Mouse (Mus musculus): ENCODE measurements around the gene Itpka. TPM values are rescaled to one million over a fixed set of nuclear protein-coding genes. Genes with fewer than 3 reads are reported as not detected.

Itpka gene
- 2.0 and 2.5 TPM in 2 replicates for polyA plus RNA-seq (2012; rRNA removed)

DNA sequence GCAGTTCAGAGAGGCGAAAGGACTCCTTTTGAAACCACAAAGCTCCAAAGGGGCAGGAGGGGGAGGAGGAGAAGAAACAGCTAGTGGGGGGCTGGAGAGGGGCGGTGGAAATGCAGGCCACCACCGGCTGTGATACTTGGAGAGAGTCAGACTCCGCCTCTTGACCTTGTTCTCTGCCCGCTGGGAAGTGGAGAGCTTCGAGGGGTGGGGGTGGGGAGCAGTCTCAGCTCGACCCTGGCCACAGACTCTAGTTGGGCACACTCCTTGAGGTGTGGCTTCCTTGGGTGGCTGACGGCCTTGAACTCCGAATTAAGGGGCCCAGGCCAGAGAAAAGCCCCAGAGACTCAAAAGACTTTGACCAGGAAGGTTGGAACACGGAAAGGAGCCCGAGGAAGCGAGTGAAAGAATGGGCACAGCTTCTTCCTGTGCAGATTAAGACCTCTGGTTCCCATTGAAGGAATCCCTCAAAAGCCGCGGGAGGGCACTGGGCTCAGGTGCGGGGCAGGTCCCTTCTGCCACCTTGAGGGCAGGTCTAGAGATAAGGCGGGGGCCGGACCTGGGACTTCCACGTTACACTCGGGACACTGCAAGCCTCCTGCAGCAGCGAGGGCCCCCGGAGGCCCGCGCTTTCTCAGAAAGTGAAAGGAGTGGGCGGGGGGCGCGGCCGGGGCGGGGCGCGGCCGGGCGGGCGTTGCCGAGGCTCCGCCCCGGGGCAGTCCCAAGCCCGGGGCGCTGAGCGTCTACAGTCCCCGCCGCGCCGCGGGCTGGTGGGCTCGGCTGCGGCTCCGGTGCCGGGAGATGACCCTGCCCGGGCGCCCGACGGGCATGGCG lies at the start of gene Itpka:
Itpka (plus strand) TSS at position 757 of the 831 bp plus-strand sequence.
- Histone ChIP-seq H3K27me3 (replicated peaks; ENCODE audit: control insufficient read depth, insufficient read depth, low read length) (no peaks in the 10 kb centered on the region), H3K36me3 (ENCODE audit: control insufficient read depth, insufficient read depth, low read length) (no peaks in the 10 kb centered on the region), H3K4me3 (ENCODE audit: insufficient read depth, low read depth, low read length) (peak within 1 kb of the TSS; percentile 76), H3K4me1 (ENCODE audit: control insufficient read depth, insufficient read depth, low read length) (no peaks in the 10 kb centered on the region), H3K27ac (ENCODE audit: insufficient read depth, low read depth, low read length) (no peak within 1 kb of the TSS)
- DNase-seq = peak; percentile 48
- TF ChIP-seq CTCF (conservative IDR thresholded peaks at IDR 0.05; ENCODE audit: insufficient read depth, insufficient read length, low read depth, low read length) (no peak), POLR2A (IDR thresholded peaks at IDR 0.05; ENCODE audit: low read depth, low read length) (no peak)
- 2% methylated on average over 53 of the region's 53 CpGs for WGBS

DNA sequence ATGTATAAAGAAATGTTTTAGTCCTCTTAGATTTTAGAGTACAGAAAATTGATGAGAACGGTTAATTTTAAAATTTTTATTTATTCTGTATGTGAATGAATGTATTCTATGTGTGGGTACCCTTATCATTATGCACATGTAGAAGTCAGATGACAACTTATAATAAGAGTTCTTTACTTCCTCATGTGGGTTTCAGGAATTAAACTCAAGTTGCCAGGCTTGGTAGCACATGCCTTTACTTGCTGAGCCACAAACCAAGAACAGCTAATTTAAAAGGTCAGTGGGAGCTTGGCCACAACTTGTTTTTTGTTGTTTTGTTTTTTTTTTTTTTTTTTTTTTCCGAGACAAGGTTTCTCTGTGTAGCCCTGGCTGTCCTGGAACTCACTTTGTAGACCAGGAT lies 47.3 kb upstream of the Itpka start:
- H3K27me3 ChIP-seq (replicated peaks; ENCODE audit: control insufficient read depth, insufficient read depth, low read length) = no peaks in the 10 kb centered on the region
- H3K36me3 ChIP-seq (ENCODE audit: control insufficient read depth, insufficient read depth, low read length) = 0 out of 2 replicates have a peak, but pooled peaks cover 1% of the 10 kb centered on the region
- no peak for DNase-seq
- no peak overlapping the region for H3K27ac ChIP-seq (ENCODE audit: insufficient read depth, low read depth, low read length)
- H3K4me3 ChIP-seq (ENCODE audit: insufficient read depth, low read depth, low read length) = no peak overlapping the region
- WGBS = 86% methylated on average over 2 of the region's 2 CpGs
- H3K4me1 ChIP-seq (ENCODE audit: control insufficient read depth, insufficient read depth, low read length) = no peaks in the 10 kb centered on the region
- TF ChIP-seq CTCF (conservative IDR thresholded peaks at IDR 0.05; ENCODE audit: insufficient read depth, insufficient read length, low read depth, low read length) (no peak), POLR2A (IDR thresholded peaks at IDR 0.05; ENCODE audit: low read depth, low read length) (no peak)

DNA sequence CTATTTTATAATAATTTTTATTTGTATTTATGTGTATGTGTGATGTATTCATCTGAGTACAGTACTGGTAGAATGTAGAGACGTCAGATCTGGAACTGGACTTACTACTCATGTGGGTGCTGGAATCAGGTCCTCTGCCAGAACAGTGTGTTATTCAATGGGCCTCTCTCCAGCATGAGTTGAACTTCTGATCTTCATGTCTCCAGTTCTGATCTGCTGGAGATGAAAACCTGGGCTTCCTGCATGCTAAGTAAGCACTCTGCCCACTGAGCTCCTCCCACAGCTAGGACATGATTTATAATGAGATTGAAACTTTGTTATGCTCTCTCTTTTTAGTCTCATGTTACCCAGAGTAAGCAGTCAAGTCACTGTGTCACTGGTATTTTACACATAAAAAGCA lies 46.0 kb upstream of the Itpka start:
- Histone ChIP-seq H3K36me3 (ENCODE audit: control insufficient read depth, insufficient read depth, low read length) (0 out of 2 replicates have a peak, but pooled peaks cover 1% of the 10 kb centered on the region), H3K4me3 (ENCODE audit: insufficient read depth, low read depth, low read length) (no peak overlapping the region), H3K27ac (ENCODE audit: insufficient read depth, low read depth, low read length) (no peak overlapping the region), H3K4me1 (ENCODE audit: control insufficient read depth, insufficient read depth, low read length) (no peaks in the 10 kb centered on the region), H3K27me3 (replicated peaks; ENCODE audit: control insufficient read depth, insufficient read depth, low read length) (no peaks in the 10 kb centered on the region)
- no peak for TF ChIP-seq POLR2A (IDR thresholded peaks at IDR 0.05; ENCODE audit: low read depth, low read length)
- no peak for TF ChIP-seq CTCF (conservative IDR thresholded peaks at IDR 0.05; ENCODE audit: insufficient read depth, insufficient read length, low read depth, low read length)
- peak; percentile 57 for DNase-seq
- WGBS = 38% methylated on average over 1 of the region's 1 CpGs

DNA sequence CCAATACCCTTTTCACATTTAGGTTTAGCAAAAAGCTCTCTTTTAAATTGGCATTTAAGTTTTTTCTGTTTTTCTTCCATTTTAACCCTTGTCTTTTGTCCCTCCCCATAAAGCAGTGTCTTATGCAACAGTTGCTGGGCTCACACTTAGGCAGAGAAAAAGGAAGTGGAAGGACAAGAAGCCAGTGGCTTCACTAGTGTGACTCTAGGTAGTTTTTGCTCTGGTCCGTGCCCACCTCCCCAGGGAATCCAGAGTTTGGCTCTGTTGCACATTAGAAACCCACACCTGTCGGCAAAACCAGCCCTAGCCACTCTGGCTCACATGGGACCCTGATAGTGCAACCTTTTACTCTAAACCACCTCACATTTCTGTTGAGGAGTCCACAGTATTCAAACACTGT lies 43.7 kb upstream of the Itpka start:
- WGBS = 88% methylated on average over 2 of the region's 2 CpGs
- TF ChIP-seq CTCF (conservative IDR thresholded peaks at IDR 0.05; ENCODE audit: insufficient read depth, insufficient read length, low read depth, low read length) (no peak), POLR2A (IDR thresholded peaks at IDR 0.05; ENCODE audit: low read depth, low read length) (no peak)
- no peak overlapping the region for H3K4me3 ChIP-seq (ENCODE audit: insufficient read depth, low read depth, low read length)
- H3K27me3 ChIP-seq (replicated peaks; ENCODE audit: control insufficient read depth, insufficient read depth, low read length) = no peaks in the 10 kb centered on the region
- H3K36me3 ChIP-seq (ENCODE audit: control insufficient read depth, insufficient read depth, low read length) = 0 out of 2 replicates have a peak, but pooled peaks cover 1% of the 10 kb centered on the region
- H3K27ac ChIP-seq (ENCODE audit: insufficient read depth, low read depth, low read length) = no peak overlapping the region
- H3K4me1 ChIP-seq (ENCODE audit: control insufficient read depth, insufficient read depth, low read length) = no peaks in the 10 kb centered on the region
- no peak for DNase-seq

DNA sequence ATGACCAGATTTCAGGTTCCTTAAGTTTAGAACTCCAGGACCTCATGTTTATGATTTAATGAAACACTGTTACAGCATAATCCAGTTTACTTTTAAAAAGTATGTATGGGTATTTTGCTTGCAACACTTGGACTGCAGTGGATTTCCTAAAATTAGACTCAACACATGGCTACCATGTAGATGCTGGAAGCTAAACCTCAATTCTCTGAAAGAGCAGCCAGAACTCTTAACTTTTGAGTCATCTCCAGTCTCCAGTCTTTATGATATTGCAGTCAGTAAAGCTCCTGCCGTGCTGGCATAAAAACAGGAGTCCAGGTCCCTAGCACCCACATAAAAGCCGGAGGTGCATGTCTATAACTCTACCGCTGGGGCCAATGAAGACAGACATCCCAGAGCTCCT lies 42.2 kb upstream of the Itpka start:
- no peak overlapping the region for H3K27ac ChIP-seq (ENCODE audit: insufficient read depth, low read depth, low read length)
- H3K4me3 ChIP-seq (ENCODE audit: insufficient read depth, low read depth, low read length) = no peak overlapping the region
- 95% methylated on average over 3 of the region's 3 CpGs for WGBS
- no peaks in the 10 kb centered on the region for H3K27me3 ChIP-seq (replicated peaks; ENCODE audit: control insufficient read depth, insufficient read depth, low read length)
- H3K4me1 ChIP-seq (ENCODE audit: control insufficient read depth, insufficient read depth, low read length) = no peaks in the 10 kb centered on the region
- TF ChIP-seq POLR2A (IDR thresholded peaks at IDR 0.05; ENCODE audit: low read depth, low read length) = no peak
- no peak for TF ChIP-seq CTCF (conservative IDR thresholded peaks at IDR 0.05; ENCODE audit: insufficient read depth, insufficient read length, low read depth, low read length)
- H3K36me3 ChIP-seq (ENCODE audit: control insufficient read depth, insufficient read depth, low read length) = peaks cover 2% of the 10 kb centered on the region; the same call in 1 of the 2 replicates
- DNase-seq = no peak

DNA sequence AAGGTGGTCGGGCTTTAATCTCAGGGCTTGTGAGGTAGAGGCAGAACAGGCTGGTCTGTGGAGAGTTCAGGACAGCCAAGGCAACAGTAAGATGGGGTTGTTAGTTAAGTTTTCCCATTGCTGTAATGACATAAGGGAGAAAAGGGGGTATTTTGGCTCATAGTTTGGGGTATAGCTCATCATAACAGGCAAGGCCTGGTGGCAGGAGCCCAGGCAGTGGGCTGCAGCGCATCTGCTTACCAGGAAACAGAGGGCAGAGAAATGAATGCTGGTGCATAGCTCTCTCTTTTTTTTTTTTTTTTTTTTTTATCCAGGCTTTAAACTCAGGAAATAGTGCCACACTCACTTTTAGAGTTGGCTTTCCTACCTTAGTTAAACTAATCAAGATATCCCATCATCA lies 39.0 kb upstream of the Itpka start:
- DNase-seq = no peak
- Histone ChIP-seq H3K27me3 (replicated peaks; ENCODE audit: control insufficient read depth, insufficient read depth, low read length) (no peaks in the 10 kb centered on the region), H3K4me1 (ENCODE audit: control insufficient read depth, insufficient read depth, low read length) (no peaks in the 10 kb centered on the region), H3K27ac (ENCODE audit: insufficient read depth, low read depth, low read length) (no peak overlapping the region), H3K4me3 (ENCODE audit: insufficient read depth, low read depth, low read length) (no peak overlapping the region), H3K36me3 (ENCODE audit: control insufficient read depth, insufficient read depth, low read length) (peaks cover 6% of the 10 kb centered on the region)
- WGBS = 94% methylated on average over 2 of the region's 2 CpGs
- TF ChIP-seq CTCF (conservative IDR thresholded peaks at IDR 0.05; ENCODE audit: insufficient read depth, insufficient read length, low read depth, low read length) = no peak
- no peak for TF ChIP-seq POLR2A (IDR thresholded peaks at IDR 0.05; ENCODE audit: low read depth, low read length)

DNA sequence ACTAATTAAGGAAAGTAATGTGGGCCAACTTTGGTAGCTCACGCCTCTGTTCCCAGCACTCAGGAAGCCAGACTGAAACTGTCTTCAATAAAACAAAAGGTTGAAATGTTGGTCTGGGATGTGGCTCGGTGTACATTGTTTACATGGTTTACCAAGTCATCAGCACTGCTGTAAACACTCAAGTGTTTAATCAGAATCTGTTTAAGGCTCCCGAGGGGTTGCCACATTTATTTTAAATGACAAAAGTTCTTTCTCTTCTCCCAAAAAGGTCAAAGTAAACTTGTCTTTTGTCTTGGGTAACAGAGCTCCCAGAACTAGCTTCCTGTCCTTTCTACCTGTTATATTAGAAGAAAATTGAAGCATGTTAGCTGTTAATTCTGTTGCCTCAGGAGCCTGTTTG lies 34.5 kb upstream of the Itpka start:
- H3K27ac ChIP-seq (ENCODE audit: insufficient read depth, low read depth, low read length) = no peak overlapping the region
- WGBS = 82% methylated on average over 3 of the region's 3 CpGs
- no peaks in the 10 kb centered on the region for H3K4me1 ChIP-seq (ENCODE audit: control insufficient read depth, insufficient read depth, low read length)
- DNase-seq = no peak
- peaks cover 12% of the 10 kb centered on the region for H3K36me3 ChIP-seq (ENCODE audit: control insufficient read depth, insufficient read depth, low read length)
- TF ChIP-seq POLR2A (IDR thresholded peaks at IDR 0.05; ENCODE audit: low read depth, low read length) = no peak
- TF ChIP-seq CTCF (conservative IDR thresholded peaks at IDR 0.05; ENCODE audit: insufficient read depth, insufficient read length, low read depth, low read length) = no peak
- H3K4me3 ChIP-seq (ENCODE audit: insufficient read depth, low read depth, low read length) = no peak overlapping the region
- no peaks in the 10 kb centered on the region for H3K27me3 ChIP-seq (replicated peaks; ENCODE audit: control insufficient read depth, insufficient read depth, low read length)
